20 mouse cellular contexts compared by ENCODE assay signal in genomic region chr17:88361161-88361560, GRCm38 (mm10).
"Had no signal": no experiment of that assay in that cellular context is flagged by ENCODE, and none has a peak within 500 bp of the region (broad histone marks: within the 10 kb centered on the region; RNA-seq: fewer than 3 reads in every experiment).

No protein-coding gene starts in this region.

- H3K27ac ChIP-seq: kidney, embryonic 15.5 days; left cerebral cortex, adult 2 months; liver, embryonic 14.5 days; lung, embryonic 15.5 days; midbrain, embryonic 10.5 days; midbrain, embryonic 13.5 days; neural tube, embryonic 13.5 days; stomach, postnatal 0 days had no signal

- H3K4me1 ChIP-seq: kidney, embryonic 15.5 days; lung, embryonic 15.5 days; megakaryocyte, embryonic 14.5 days; midbrain, embryonic 10.5 days; midbrain, embryonic 13.5 days; neural tube, embryonic 13.5 days had no signal

- H3K27me3 ChIP-seq: kidney, embryonic 15.5 days; lung, embryonic 15.5 days; megakaryocyte, embryonic 14.5 days; midbrain, embryonic 13.5 days; neural tube, embryonic 13.5 days had no signal

- DNase-seq: kidney, postnatal 10 days; kidney, postnatal 36 days; layer of hippocampus, postnatal 36 days; lung, adult 18-20 months; lung, postnatal 10 days; lung, postnatal 36 days; right cerebral cortex, postnatal 14 days; right cerebral cortex, postnatal 4 days; thymus, adult 2 months; thymus, postnatal 14 days had no signal

- H3K4me3 ChIP-seq: kidney, embryonic 15.5 days; left cerebral cortex, adult 2 months; lung, embryonic 15.5 days; megakaryocyte, embryonic 14.5 days; midbrain, embryonic 10.5 days; midbrain, embryonic 13.5 days; myocyte; neural tube, embryonic 13.5 days had no signal
